Mouse (Mus musculus) cerebellum, adult 18-20 months (tissue): ENCODE data around the gene Zfand4.
"Not testable (repeated sequence)": the region's sequence is repeated elsewhere in the genome, so short reads cannot be mapped to it uniquely, and the experiment has no call there.

Experiments
- DNase-seq, 2 experiments: peaks; one replicate each; pipeline ENCODE4 v3.0.0; 2021

The Zfand4 gene

GRCm38 (mm10) chr6:116264018-116264651 is at the start of gene Zfand4:
Zfand4 (plus strand) TSS chr6:116264222.
- DNase-seq: peak; percentile 91 to 95

GRCm38 (mm10) chr6:116227767-116228166 is 36.3 kb upstream of the Zfand4 start:
- DNase-seq: no peak

GRCm38 (mm10) chr6:116228785-116229525 is 35.1 kb upstream of the Zfand4 start:
- DNase-seq: peak; percentile 74 to 76

- not testable (repeated sequence) for DNase-seq
These were observed 29.2 kb upstream of the Zfand4 start for GRCm38 (mm10) chr6:116234821-116235220.

- peak; percentile 16 to 21 for DNase-seq
These were observed 28.7 kb upstream of the Zfand4 start for GRCm38 (mm10) chr6:116235336-116235735.

- no peak for DNase-seq
These were observed 25.9 kb upstream of the Zfand4 start for GRCm38 (mm10) chr6:116238083-116238482.

- DNase-seq: no peak
These were observed 23.7 kb upstream of the Zfand4 start for GRCm38 (mm10) chr6:116240371-116240770.

GRCm38 (mm10) chr6:116259649-116260048 is 4.4 kb upstream of the Zfand4 start:
- DNase-seq: no peak

GRCm38 (mm10) chr6:116260481-116260880 is 3.5 kb upstream of the Zfand4 start:
- no peak for DNase-seq

GRCm38 (mm10) chr6:116262824-116263223 is 1.2 kb upstream of the Zfand4 start:
- no peak for DNase-seq

- peak in 1 of 2 experiments; percentile 19 for DNase-seq
These were observed 814 bp downstream of the Zfand4 start for GRCm38 (mm10) chr6:116264836-116265235.

GRCm38 (mm10) chr6:116265603-116266002 is 1.6 kb downstream of the Zfand4 start:
- DNase-seq: no peak

GRCm38 (mm10) chr6:116266273-116267109 is 2.5 kb downstream of the Zfand4 start:
- DNase-seq: no peak

- no peak for DNase-seq
These were observed 3.0 kb downstream of the Zfand4 start for GRCm38 (mm10) chr6:116267110-116267423.

- no peak for DNase-seq
These were observed 11.7 kb downstream of the Zfand4 start for GRCm38 (mm10) chr6:116275695-116276094.

- DNase-seq: no peak
These were observed 14.8 kb downstream of the Zfand4 start for GRCm38 (mm10) chr6:116278679-116279317.

GRCm38 (mm10) chr6:116281014-116281413 is 17.0 kb downstream of the Zfand4 start:
- DNase-seq: no peak

GRCm38 (mm10) chr6:116282546-116282945 is 18.5 kb downstream of the Zfand4 start:
- DNase-seq: no peak

GRCm38 (mm10) chr6:116283280-116283679 is 19.3 kb downstream of the Zfand4 start:
- DNase-seq: no peak

GRCm38 (mm10) chr6:116286321-116286720 is 22.3 kb downstream of the Zfand4 start:
- DNase-seq: no peak

- DNase-seq: no peak
These were observed 23.0 kb downstream of the Zfand4 start for GRCm38 (mm10) chr6:116286870-116287575.

GRCm38 (mm10) chr6:116311411-116311810 is 47.4 kb downstream of the Zfand4 start:
- DNase-seq: no peak
